Mouse (Mus musculus) heart, embryonic 14.5 days (tissue): ENCODE data around the gene Pltp. TPM values are rescaled to one million over a fixed set of nuclear protein-coding genes. Genes with fewer than 3 reads are reported as not detected.

Source experiments
- ATAC-seq: fragments of 200-750 bp; cut with Nextera tagmentation; 2 replicates; pipeline ENCODE4 v1.8.0; 2017; ENCODE audit warnings: low read depth, moderate TSS enrichment; ENCODE audit not compliant: insufficient number of reproducible peaks, insufficient read depth, low FRiP score
- H3K27ac ChIP-seq, 2 experiments: fragments of 200-500 bp in 1 of 2; fragments of 300-500 bp in 1 of 2; sonication (generic) in 1 of 2; replicated peaks in 1 of 2; 2 replicates each; pipeline ENCODE4 v1.5.1; 2012 to 2014; ENCODE audit warnings: low read depth in 2 of 2, low read length in 2 of 2, control low read depth in 1 of 2, mild to moderate bottlenecking in 1 of 2, mixed read lengths in 1 of 2; ENCODE audit not compliant: control insufficient read depth in 1 of 2, insufficient read depth in 1 of 2
- H3K27me3 ChIP-seq: fragments of 300-500 bp; sonication (generic); 2 replicates; pipeline ENCODE4 v1.6.1; 2014; ENCODE audit warnings: mild to moderate bottlenecking, low read length, control low read depth; ENCODE audit not compliant: control insufficient read depth, insufficient read depth
- H3K36me3 ChIP-seq: fragments of 300-500 bp; sonication (generic); 2 replicates; pipeline ENCODE4 v1.6.1; 2014; ENCODE audit warnings: mild to moderate bottlenecking, control low read depth, low read length, mixed read lengths; ENCODE audit not compliant: control insufficient read depth, insufficient read depth
- H3K4me1 ChIP-seq, 2 experiments: fragments of 200-500 bp in 1 of 2; fragments of 300-500 bp in 1 of 2; sonication (generic) in 1 of 2; 2 replicates each; pipeline ENCODE4 v1.6.1; 2012 to 2014; ENCODE audit warnings: low read length in 2 of 2, control low read depth in 1 of 2, mixed read lengths in 1 of 2; ENCODE audit not compliant: control insufficient read depth in 2 of 2, insufficient read depth in 2 of 2
- H3K4me2 ChIP-seq: fragments of 300-500 bp; sonication (generic); 2 replicates; pipeline ENCODE4 v1.6.1; 2014; ENCODE audit warnings: mild to moderate bottlenecking, low read length
- H3K4me3 ChIP-seq, 2 experiments: fragments of 200-500 bp in 1 of 2; fragments of 300-500 bp in 1 of 2; sonication (generic) in 1 of 2; 2 replicates each; pipeline ENCODE4 v1.5.1; 2012 to 2014; ENCODE audit warnings: low read length in 2 of 2, mild to moderate bottlenecking in 2 of 2, control low read depth in 1 of 2, low read depth in 1 of 2, moderate library complexity in 1 of 2; ENCODE audit not compliant: control insufficient read depth in 1 of 2, insufficient read depth in 1 of 2
- H3K9ac ChIP-seq: fragments of 300-500 bp; sonication (generic); 2 replicates; pipeline ENCODE4 v1.6.1; 2014; ENCODE audit warnings: mild to moderate bottlenecking, low read length
- H3K9me3 ChIP-seq: fragments of 300-500 bp; sonication (generic); 2 replicates; pipeline ENCODE4 v1.6.1; 2016; ENCODE audit warnings: low read length, control low read depth; ENCODE audit not compliant: control insufficient read depth
- WGBS: fragments of 180-500 bp; shearing (Covaris S2); extraction: QIAGEN DNeasy Blood & Tissue Kit; methylation state at CpG from one replicate; pipeline ENCODE4 v1.1.7; 2014; 5-methylcytosine and 5-hydroxymethylcytosine counted together
- polyA plus RNA-seq: library from polyadenylated mRNA; unstranded; fragments of >200 nt; fragmentation: Nextera tagmentation; extraction: Ambion mirVana; gene quantifications from 2 replicates; pipeline ENCODE4 v1.2.1, GENCODE M21; 2014

Gene Pltp
- polyA plus RNA-seq, 1 experiment from 2014 or later, result 10.4 TPM

DNA sequence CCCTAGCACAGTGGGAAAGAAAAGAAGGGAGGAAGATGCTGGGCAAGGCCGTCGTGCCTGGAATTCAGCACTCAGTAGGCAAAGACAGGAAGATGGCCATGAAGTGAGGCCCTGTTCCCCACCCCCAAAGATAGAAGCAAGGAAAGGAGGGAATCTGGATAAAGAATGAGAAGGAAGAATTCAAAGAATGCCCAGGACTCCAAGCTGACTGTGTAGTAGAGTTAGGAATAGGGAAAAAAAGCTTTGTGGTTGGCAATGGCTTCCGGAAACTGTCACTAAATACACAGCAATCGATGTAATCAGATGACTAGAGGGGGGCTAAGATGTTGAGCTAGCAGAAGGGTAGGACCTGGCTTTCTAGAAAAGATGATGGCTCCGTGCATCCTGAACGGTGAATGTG, 40.3 kb downstream of the Pltp start:
- no peak overlapping the region for H3K4me2 ChIP-seq
- H3K9me3 ChIP-seq, result no peaks in the 10 kb centered on the region
- 0 out of 4 replicates have a peak overlapping the region, but pooled peaks of 1 of the 2 experiments have one; percentile 21 for H3K27ac ChIP-seq
- no peak overlapping the region for H3K4me3 ChIP-seq
- no peaks in the 10 kb centered on the region for H3K27me3 ChIP-seq
- WGBS, result 53% methylated on average over 6 of the region's 6 CpGs
- ATAC-seq, result no peak
- no peak overlapping the region for H3K9ac ChIP-seq
- peaks cover 17% of the 10 kb centered on the region; the same call in 1 of the 2 replicates for H3K36me3 ChIP-seq
- H3K4me1 ChIP-seq, result peaks cover 7 to 14% of the 10 kb centered on the region in 2 experiments

DNA sequence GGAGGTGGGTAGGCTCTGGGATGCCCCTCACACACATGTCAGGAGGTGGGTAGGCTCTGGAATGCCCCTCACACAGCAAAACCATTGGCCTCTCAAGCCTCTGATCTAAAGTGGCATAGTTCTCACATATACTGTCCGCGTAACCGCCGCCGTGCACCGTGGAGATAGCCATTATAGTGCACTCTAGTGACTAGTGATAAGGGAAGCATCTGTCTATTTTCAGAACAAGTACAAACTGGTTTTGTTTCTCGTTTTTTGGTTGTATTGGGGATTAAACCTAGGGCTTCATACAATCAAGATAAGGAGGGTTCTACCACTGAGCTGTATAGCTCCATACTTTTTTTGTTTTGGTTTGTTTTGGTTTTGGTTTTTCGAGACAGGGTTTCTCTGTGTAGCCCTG, 41.7 kb downstream of the Pltp start:
- Histone ChIP-seq H3K27me3 (no peaks in the 10 kb centered on the region), H3K9ac (no peak overlapping the region; the same call in 1 of the 2 replicates), H3K27ac (no peak overlapping the region), H3K36me3 (peaks cover 11% of the 10 kb centered on the region; the same call in 1 of the 2 replicates), H3K4me3 (no peak overlapping the region), H3K4me2 (no peak overlapping the region), H3K9me3 (no peaks in the 10 kb centered on the region), H3K4me1 (peaks cover 7 to 14% of the 10 kb centered on the region in 2 experiments)
- 43% methylated on average over 8 of the region's 8 CpGs for WGBS
- no peak for ATAC-seq

GRCm38 (mm10) chr2:164815348-164815747, 42.2 kb downstream of the Pltp start:
- Histone ChIP-seq H3K27ac (no peak overlapping the region), H3K9ac (no peak overlapping the region; the same call in 1 of the 2 replicates), H3K4me3 (no peak overlapping the region), H3K36me3 (peaks cover 7% of the 10 kb centered on the region; the same call in 1 of the 2 replicates), H3K4me1 (peaks cover 7 to 14% of the 10 kb centered on the region in 2 experiments), H3K9me3 (no peaks in the 10 kb centered on the region), H3K27me3 (no peaks in the 10 kb centered on the region), H3K4me2 (no peak overlapping the region)
- WGBS, result 66% methylated on average over 5 of the region's 5 CpGs
- ATAC-seq, result no peak

GRCm38 (mm10) chr2:164813557-164813956, 44.0 kb downstream of the Pltp start:
- peaks cover 13% of the 10 kb centered on the region for H3K36me3 ChIP-seq
- H3K4me1 ChIP-seq, result peaks cover 7 to 14% of the 10 kb centered on the region in 2 experiments
- H3K4me3 ChIP-seq, result no peak overlapping the region
- H3K27me3 ChIP-seq, result no peaks in the 10 kb centered on the region
- H3K27ac ChIP-seq, result no peak overlapping the region
- no peak overlapping the region for H3K9ac ChIP-seq
- ATAC-seq, result no peak
- no peaks in the 10 kb centered on the region for H3K9me3 ChIP-seq
- no peak overlapping the region for H3K4me2 ChIP-seq
- WGBS, result 74% methylated on average over 2 of the region's 2 CpGs

DNA sequence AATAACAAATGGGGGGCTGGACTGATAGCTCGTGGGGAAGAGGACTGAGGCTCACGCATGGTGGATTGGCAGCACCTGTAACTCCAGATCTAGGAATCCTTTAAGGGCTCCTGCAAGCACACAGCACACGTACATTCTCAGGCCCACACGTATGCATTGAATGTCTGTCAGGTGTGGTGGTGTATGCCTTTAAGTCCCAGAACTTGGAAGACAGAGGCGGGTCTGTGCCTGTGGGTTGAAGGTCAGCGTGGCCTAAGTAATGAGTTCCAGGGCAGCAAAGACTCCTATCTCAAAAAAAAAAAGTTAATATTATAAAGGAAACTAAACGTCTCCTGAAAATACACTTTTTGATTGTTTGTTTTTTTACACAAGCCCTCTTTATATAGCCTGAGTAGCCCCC, 50.9 kb downstream of the Pltp start:
- H3K4me2 ChIP-seq, result no peak overlapping the region

DNA sequence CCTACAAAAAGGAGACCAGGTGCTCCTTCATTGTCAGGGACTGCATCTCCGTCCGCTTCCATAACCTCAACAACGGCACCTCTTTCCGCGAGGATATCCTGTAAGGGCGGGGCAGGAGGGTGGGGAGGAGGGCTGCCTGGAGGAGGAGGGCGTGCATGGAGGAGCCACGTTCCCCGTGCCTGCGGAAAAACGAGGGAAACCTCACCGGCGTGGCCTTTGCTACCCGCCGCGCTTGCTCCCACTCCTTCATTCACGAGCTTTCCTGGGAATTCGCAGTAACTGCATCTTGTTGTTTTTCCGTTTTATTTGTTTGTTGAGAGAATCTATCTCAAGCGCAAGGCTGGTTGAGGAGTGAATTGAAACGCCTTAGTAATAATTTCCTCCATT, 52.2 kb downstream of the Pltp start:
- H3K4me1 ChIP-seq, result peaks cover 4 to 16% of the 10 kb centered on the region in 2 experiments; a peak in 3 of 4 replicates
- H3K9me3 ChIP-seq, result no peaks in the 10 kb centered on the region
- under 1% methylated on average over 21 of the region's 21 CpGs for WGBS

More for the DNA sequence above, 50.9 kb downstream of the Pltp start:
- Histone ChIP-seq H3K4me1 (peaks cover 4 to 16% of the 10 kb centered on the region in 2 experiments; a peak in 3 of 4 replicates), H3K9me3 (no peaks in the 10 kb centered on the region), H3K27ac (no peak overlapping the region), H3K4me3 (no peak overlapping the region), H3K36me3 (peaks cover 28% of the 10 kb centered on the region), H3K9ac (no peak overlapping the region), H3K27me3 (no peaks in the 10 kb centered on the region)
- ATAC-seq, result no peak
- WGBS, result 71% methylated on average over 7 of the region's 7 CpGs

DNA sequence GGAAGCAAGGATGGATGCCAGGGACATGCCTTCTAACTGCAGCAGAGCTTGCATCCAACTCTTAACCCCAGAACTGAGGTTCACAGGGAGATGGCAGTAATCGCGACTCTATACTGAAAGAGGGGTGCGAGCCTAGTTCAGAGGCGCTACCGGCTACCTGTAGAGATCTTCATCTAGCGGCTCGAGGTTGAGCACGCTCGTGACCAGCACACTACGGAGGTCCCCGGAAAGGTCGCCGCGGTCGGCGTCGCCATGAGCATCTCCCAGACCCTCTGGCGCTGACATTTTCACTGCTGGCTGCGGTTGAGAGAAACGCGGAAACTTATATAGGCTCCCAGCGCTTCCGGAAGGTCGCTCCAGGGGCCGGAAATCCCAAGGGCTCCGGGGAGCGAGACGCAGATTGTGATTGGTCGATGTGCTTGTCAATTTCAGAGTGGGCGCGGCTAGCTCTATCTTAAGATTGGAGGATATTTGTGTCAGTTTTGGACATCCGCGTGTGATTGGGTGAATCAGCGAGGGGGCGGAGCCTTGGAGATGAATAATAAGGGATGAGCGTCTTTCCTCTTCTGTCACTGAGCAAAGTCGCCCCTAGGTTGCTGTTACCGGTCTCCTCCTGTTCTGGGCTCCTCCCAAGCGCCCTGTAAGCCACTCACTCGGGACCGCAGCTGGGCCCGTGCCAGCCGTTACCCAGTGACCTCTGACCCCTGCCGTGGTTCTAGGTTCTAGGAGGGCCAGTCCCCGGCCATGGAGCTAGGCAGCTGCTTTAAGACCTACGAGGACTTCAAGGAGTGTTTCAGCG, 52.8 kb downstream of the Pltp start, which contains the start of the genes Acot8 and Zswim3:
TSS of gene Acot8 (minus strand) at position 350 of the 799 bp plus-strand sequence.
TSS of gene Zswim3 (plus strand) at position 566 of the 799 bp plus-strand sequence.
- WGBS, result under 1% methylated on average over 47 of the region's 47 CpGs
- peak; percentile 94 for ATAC-seq
- Histone ChIP-seq H3K27me3 (no peaks in the 10 kb centered on the region), H3K36me3 (peaks cover 41% of the 10 kb centered on the region), H3K9me3 (no peaks in the 10 kb centered on the region), H3K4me1 (peaks cover 4 to 16% of the 10 kb centered on the region in 2 experiments; a peak in 3 of 4 replicates), H3K9ac (peak within 1 kb of the TSS; percentile 92), H3K27ac (peak within 1 kb of the TSS; percentile 72 to 82), H3K4me3 (peak within 1 kb of the TSS; percentile 85 to 94), H3K4me2 (peak within 1 kb of the TSS; percentile 92)

More for the DNA sequence above, 52.2 kb downstream of the Pltp start:
- ATAC-seq, result peak; percentile 51
- H3K36me3 ChIP-seq, result peaks cover 36% of the 10 kb centered on the region
- peak overlapping the region; percentile 92 for H3K4me2 ChIP-seq
- no peaks in the 10 kb centered on the region for H3K27me3 ChIP-seq
- peak overlapping the region; percentile 82 for H3K9ac ChIP-seq
- peak overlapping the region; percentile 78 to 94 for H3K4me3 ChIP-seq
- peak overlapping the region; percentile 69 to 76 for H3K27ac ChIP-seq
